Mouse (Mus musculus) heart, adult 2 months (tissue): ENCODE data around the gene Palm2.

Experiments
- CTCF ChIP-seq: fragments of 200-600 bp; IDR thresholded peaks from 2 replicates; pipeline ENCODE4 v1.8.1; 2022; ENCODE audit warnings: antibody characterized with exemption, mild to moderate bottlenecking, moderate library complexity
- EP300 ChIP-seq: fragments of 200-500 bp; IDR thresholded peaks from 2 replicates; pipeline ENCODE4 v1.6.1; 2011; ENCODE audit warnings: low read depth, low read length, control low read depth; ENCODE audit not compliant: insufficient read depth
- POLR2A ChIP-seq: fragments of 200-500 bp; IDR thresholded peaks from 2 replicates; pipeline ENCODE4 v1.6.1; 2011; ENCODE audit warnings: mild to moderate bottlenecking, low read depth, low read length, control low read depth; ENCODE audit not compliant: insufficient read depth

DNA sequence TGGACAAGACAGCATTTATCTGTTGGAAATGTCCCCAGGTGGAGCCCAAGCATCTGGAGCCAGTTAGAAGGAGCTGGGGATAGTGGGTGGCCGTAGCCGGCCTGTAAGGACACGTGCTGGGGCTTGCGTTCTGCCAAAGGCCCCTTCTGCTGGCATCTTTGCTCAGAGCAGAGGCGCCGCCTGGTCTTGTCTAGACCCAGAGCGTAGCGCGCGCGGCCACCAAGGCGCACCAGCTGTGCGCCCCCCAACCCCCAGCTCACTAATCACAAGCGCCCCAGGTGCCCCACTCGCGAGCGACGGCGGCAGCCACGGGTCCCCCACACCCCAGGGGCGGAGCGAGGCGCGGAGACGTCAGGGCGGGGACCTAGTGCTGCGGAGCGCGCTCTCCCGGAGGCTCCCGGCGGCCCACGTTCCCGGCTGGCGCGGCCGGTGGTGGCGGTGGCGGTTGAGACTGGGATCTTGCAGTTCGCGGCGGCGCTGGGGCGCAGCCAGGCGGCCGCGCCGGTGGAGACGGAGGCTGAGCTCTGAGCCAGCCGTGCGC, 133.7 kb downstream of the Palm2 start, which contains the start of gene Pakap:
- TF ChIP-seq EP300 (no peak), POLR2A (no peak), CTCF (peak; percentile 11; the same call in 1 of the 2 replicates)
